Mouse (Mus musculus): ENCODE results near the gene Cep128. TPM values are rescaled to one million over a fixed set of nuclear protein-coding genes. Genes with fewer than 3 reads are reported as not detected.

The Cep128 gene
- 6.1 and 6.7 TPM in 2 replicates for polyA plus RNA-seq (2016; fragmentation: Nextera tagmentation; extraction: Ambion mirVana)

GRCm38 (mm10) chr12:91384281-91385017 lies at the start of gene Cep128, which contains the start of gene Tshr:
TSS of gene Cep128 (minus strand) at chr12:91384409.
TSS of gene Tshr (plus strand) at chr12:91384563.
- Histone ChIP-seq H3K9me3 (no peaks in the 10 kb centered on the region), H3K4me2 (replicated peaks) (peak within 1 kb of the TSS; percentile 81), H3K36me3 (no peaks in the 10 kb centered on the region), H3K4me3 (peak within 1 kb of the TSS; percentile 53), H3K27ac (no peak within 1 kb of the TSS), H3K9ac (peak within 1 kb of the TSS; percentile 53), H3K27me3 (replicated peaks) (no peaks in the 10 kb centered on the region), H3K4me1 (peaks cover 3% of the 10 kb centered on the region; the same call in 1 of the 2 replicates)
- WGBS, result 2% methylated on average over 27 of the region's 27 CpGs
- peak; percentile 100 for ATAC-seq (ENCODE audit: low FRiP score, low read depth)

GRCm38 (mm10) chr12:91427129-91427528 lies 42.9 kb upstream of the Cep128 start:
- no peaks in the 10 kb centered on the region for H3K4me1 ChIP-seq
- H3K9ac ChIP-seq, result no peak overlapping the region
- H3K9me3 ChIP-seq, result no peaks in the 10 kb centered on the region
- H3K27me3 ChIP-seq (replicated peaks), result no peaks in the 10 kb centered on the region
- 59% methylated on average over 2 of the region's 2 CpGs for WGBS
- no peaks in the 10 kb centered on the region for H3K36me3 ChIP-seq
- no peak for ATAC-seq (ENCODE audit: low FRiP score, low read depth)
- H3K4me3 ChIP-seq, result no peak overlapping the region
- no peak overlapping the region for H3K27ac ChIP-seq
- no peak overlapping the region for H3K4me2 ChIP-seq (replicated peaks)

GRCm38 (mm10) chr12:91426499-91426898 lies 42.3 kb upstream of the Cep128 start:
- H3K4me1 ChIP-seq, result no peaks in the 10 kb centered on the region
- no peak for ATAC-seq (ENCODE audit: low FRiP score, low read depth)
- no peaks in the 10 kb centered on the region for H3K27me3 ChIP-seq (replicated peaks)
- no peak overlapping the region for H3K9ac ChIP-seq
- no peak overlapping the region for H3K4me2 ChIP-seq (replicated peaks)
- WGBS, result 45% methylated on average over 4 of the region's 4 CpGs
- no peaks in the 10 kb centered on the region for H3K9me3 ChIP-seq
- no peak overlapping the region for H3K4me3 ChIP-seq
- no peak overlapping the region for H3K27ac ChIP-seq
- H3K36me3 ChIP-seq, result no peaks in the 10 kb centered on the region

GRCm38 (mm10) chr12:91423125-91423820 lies 39.1 kb upstream of the Cep128 start:
- no peaks in the 10 kb centered on the region for H3K9me3 ChIP-seq
- H3K36me3 ChIP-seq, result no peaks in the 10 kb centered on the region
- ATAC-seq (ENCODE audit: low FRiP score, low read depth), result no peak
- H3K9ac ChIP-seq, result no peak overlapping the region
- H3K4me3 ChIP-seq, result no peak overlapping the region
- 70% methylated on average over 11 of the region's 11 CpGs for WGBS
- H3K4me2 ChIP-seq (replicated peaks), result no peak overlapping the region
- H3K27ac ChIP-seq, result no peak overlapping the region
- no peaks in the 10 kb centered on the region for H3K27me3 ChIP-seq (replicated peaks)
- H3K4me1 ChIP-seq, result no peaks in the 10 kb centered on the region

GRCm38 (mm10) chr12:91421272-91421671 lies 37.1 kb upstream of the Cep128 start:
- WGBS, result 76% methylated on average over 9 of the region's 9 CpGs
- Histone ChIP-seq H3K9ac (no peak overlapping the region), H3K4me2 (replicated peaks) (no peak overlapping the region), H3K36me3 (no peaks in the 10 kb centered on the region), H3K4me1 (no peaks in the 10 kb centered on the region), H3K27me3 (replicated peaks) (peaks cover 12% of the 10 kb centered on the region; the same call in 1 of the 2 replicates), H3K27ac (no peak overlapping the region), H3K4me3 (no peak overlapping the region), H3K9me3 (no peaks in the 10 kb centered on the region)
- ATAC-seq (ENCODE audit: low FRiP score, low read depth), result no peak

GRCm38 (mm10) chr12:91418791-91419190 lies 34.6 kb upstream of the Cep128 start:
- peaks cover 24% of the 10 kb centered on the region for H3K27me3 ChIP-seq (replicated peaks)
- peaks cover under 1% of the 10 kb centered on the region; the same call in 1 of the 2 replicates for H3K4me1 ChIP-seq
- H3K4me3 ChIP-seq, result no peak overlapping the region
- ATAC-seq (ENCODE audit: low FRiP score, low read depth), result no peak
- H3K36me3 ChIP-seq, result no peaks in the 10 kb centered on the region
- H3K4me2 ChIP-seq (replicated peaks), result no peak overlapping the region
- 58% methylated on average over 7 of the region's 7 CpGs for WGBS
- H3K27ac ChIP-seq, result no peak overlapping the region
- H3K9ac ChIP-seq, result no peak overlapping the region
- no peaks in the 10 kb centered on the region for H3K9me3 ChIP-seq

- WGBS, result 94% methylated on average over 7 of the region's 7 CpGs
- no peak for ATAC-seq (ENCODE audit: low FRiP score, low read depth)
- Histone ChIP-seq H3K36me3 (no peaks in the 10 kb centered on the region), H3K9me3 (no peaks in the 10 kb centered on the region), H3K9ac (no peak overlapping the region), H3K4me2 (replicated peaks) (no peak overlapping the region), H3K27ac (no peak overlapping the region), H3K27me3 (replicated peaks) (peaks cover 29% of the 10 kb centered on the region), H3K4me3 (no peak overlapping the region), H3K4me1 (peaks cover 7% of the 10 kb centered on the region)
Observed at GRCm38 (mm10) chr12:91416828-91417227, 32.6 kb upstream of the Cep128 start.

GRCm38 (mm10) chr12:91415112-91415511 lies 30.9 kb upstream of the Cep128 start:
- Histone ChIP-seq H3K4me3 (no peak overlapping the region), H3K4me1 (peaks cover 7% of the 10 kb centered on the region), H3K27me3 (replicated peaks) (peaks cover 29% of the 10 kb centered on the region), H3K9ac (no peak overlapping the region), H3K36me3 (no peaks in the 10 kb centered on the region), H3K9me3 (no peaks in the 10 kb centered on the region), H3K27ac (no peak overlapping the region), H3K4me2 (replicated peaks) (no peak overlapping the region)
- no peak for ATAC-seq (ENCODE audit: low FRiP score, low read depth)
- 68% methylated on average over 6 of the region's 6 CpGs for WGBS

- H3K9me3 ChIP-seq, result no peaks in the 10 kb centered on the region
- WGBS, result 27% methylated on average over 7 of the region's 7 CpGs
- H3K27ac ChIP-seq, result no peak overlapping the region
Observed at GRCm38 (mm10) chr12:91412461-91413182, 28.4 kb upstream of the Cep128 start.

GRCm38 (mm10) chr12:91410306-91410705 lies 26.1 kb upstream of the Cep128 start:
- H3K4me3 ChIP-seq, result no peak overlapping the region
- H3K4me2 ChIP-seq (replicated peaks), result no peak overlapping the region
- no peak overlapping the region for H3K27ac ChIP-seq
- peaks cover 7% of the 10 kb centered on the region for H3K4me1 ChIP-seq
- H3K27me3 ChIP-seq (replicated peaks), result peaks cover 37% of the 10 kb centered on the region
- H3K36me3 ChIP-seq, result no peaks in the 10 kb centered on the region
- H3K9me3 ChIP-seq, result no peaks in the 10 kb centered on the region
- 92% methylated on average over 4 of the region's 4 CpGs for WGBS
- no peak for ATAC-seq (ENCODE audit: low FRiP score, low read depth)
- no peak overlapping the region for H3K9ac ChIP-seq

More at GRCm38 (mm10) chr12:91412461-91413182, 28.4 kb upstream of the Cep128 start:
- Histone ChIP-seq H3K36me3 (no peaks in the 10 kb centered on the region), H3K9ac (no peak overlapping the region), H3K4me2 (replicated peaks) (no peak overlapping the region), H3K4me3 (no peak overlapping the region), H3K27me3 (replicated peaks) (peaks cover 48% of the 10 kb centered on the region), H3K4me1 (peaks cover 7% of the 10 kb centered on the region)
- ATAC-seq (ENCODE audit: low FRiP score, low read depth), result peak; percentile 92

- no peak overlapping the region for H3K27ac ChIP-seq
- H3K4me3 ChIP-seq, result peak overlapping the region; percentile 38
- H3K9ac ChIP-seq, result peak overlapping the region; percentile 53; the same call in 1 of the 2 replicates
- no peaks in the 10 kb centered on the region for H3K36me3 ChIP-seq
- H3K4me1 ChIP-seq, result no peaks in the 10 kb centered on the region; the same call in 1 of the 2 replicates
- H3K27me3 ChIP-seq (replicated peaks), result peaks cover 35% of the 10 kb centered on the region
- peak overlapping the region; percentile 79 for H3K4me2 ChIP-seq (replicated peaks)
- H3K9me3 ChIP-seq, result no peaks in the 10 kb centered on the region
- WGBS, result 6% methylated on average over 12 of the region's 12 CpGs
- ATAC-seq (ENCODE audit: low FRiP score, low read depth), result no peak; the same call in 1 of the 2 replicates
Observed at GRCm38 (mm10) chr12:91401049-91401352, 16.8 kb upstream of the Cep128 start.
